Mouse (Mus musculus): ENCODE data around the gene Ext2.

Ext2 gene

DNA sequence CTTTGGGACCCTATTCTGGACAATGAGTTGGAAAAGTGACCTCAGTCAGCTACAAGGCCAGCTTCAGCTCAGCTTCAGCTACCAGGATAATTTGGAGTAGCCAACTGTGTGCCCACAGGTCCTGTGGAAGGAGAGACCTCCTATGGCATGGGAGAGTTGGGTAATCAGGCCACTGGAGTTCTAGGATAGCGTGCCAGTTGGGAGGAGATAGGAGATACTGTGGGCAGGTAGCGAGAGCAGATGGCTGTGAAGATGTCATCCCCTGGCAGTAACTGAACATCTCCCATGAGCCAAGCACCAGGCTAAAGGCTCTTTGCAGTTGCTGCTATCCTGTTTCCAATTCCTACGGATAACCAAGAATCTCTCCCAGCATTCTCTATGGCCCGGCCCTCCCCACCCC lies 187.8 kb downstream of the Ext2 start:
- DNase-seq (ENCODE audit: low read depth, low spot score): no peak

DNA sequence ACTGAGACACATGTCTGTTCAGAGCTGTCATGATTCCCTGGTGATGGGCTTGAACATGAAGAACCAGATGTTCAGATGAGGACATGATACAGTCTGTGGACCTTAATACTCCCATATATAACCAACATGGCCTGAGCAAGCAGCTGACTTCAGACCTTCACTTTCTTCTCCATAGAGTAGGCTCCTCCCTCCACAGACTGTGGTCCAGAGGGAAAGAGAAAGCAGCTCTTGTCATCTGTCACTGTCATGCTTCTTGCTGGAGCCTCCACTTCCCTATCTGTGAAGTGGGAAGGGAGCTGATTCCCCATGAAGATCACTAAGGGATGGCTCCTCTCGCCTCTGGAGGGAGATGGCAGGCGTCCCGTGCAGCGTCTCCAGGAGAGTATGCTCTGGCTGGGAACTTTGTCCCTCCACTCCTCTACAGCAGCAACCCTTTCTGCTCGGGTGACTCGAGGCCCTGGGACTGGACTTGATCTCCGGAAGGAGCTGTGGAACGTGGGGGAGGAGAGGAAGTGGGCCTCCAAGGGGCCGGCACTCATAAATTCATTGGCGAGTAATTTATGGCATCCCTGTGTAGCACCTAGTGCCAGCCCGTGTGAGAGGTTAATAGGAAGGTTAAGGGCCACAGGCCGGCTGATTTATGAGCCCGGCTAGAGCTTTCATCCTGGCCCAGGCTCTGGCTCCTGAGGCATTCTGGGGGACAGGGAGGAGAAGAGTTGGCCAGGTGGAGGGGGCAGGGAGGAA lies 197.5 kb downstream of the Ext2 start:
- DNase-seq (ENCODE audit: low read depth, low spot score): no peak

DNA sequence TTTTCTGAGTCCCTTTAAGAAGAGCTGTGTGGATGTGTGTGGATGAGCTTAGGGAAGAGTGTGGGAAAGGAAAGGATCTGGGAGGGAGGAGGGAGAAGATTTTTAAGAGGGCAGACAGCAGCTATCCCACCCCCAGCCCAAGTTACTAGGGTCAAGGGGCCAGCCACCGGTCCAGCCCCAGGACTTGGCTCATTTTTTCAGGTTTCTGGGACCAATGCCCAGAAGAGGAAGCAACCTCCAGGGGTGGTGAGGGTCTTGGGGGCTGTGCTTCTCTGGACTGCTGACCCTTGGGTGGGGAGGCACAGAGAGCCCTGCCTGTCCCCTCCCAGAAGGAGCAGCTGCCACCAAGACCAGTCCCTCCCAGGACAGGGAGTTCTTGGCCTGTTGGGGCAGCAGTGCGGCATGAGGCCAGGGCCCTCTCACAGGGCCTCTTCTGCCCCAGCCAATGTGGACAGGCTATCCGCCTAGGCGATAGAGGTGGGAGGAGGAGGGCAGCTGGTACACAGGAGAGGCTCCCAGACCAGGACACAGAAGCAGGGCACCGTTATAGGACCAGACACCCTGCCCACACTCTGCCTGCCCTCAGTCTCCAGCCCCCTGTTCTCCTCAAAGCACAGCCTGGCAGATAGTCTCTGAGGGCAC lies 203.0 kb downstream of the Ext2 start:
- no peak for DNase-seq (ENCODE audit: low read depth, low spot score)

DNA sequence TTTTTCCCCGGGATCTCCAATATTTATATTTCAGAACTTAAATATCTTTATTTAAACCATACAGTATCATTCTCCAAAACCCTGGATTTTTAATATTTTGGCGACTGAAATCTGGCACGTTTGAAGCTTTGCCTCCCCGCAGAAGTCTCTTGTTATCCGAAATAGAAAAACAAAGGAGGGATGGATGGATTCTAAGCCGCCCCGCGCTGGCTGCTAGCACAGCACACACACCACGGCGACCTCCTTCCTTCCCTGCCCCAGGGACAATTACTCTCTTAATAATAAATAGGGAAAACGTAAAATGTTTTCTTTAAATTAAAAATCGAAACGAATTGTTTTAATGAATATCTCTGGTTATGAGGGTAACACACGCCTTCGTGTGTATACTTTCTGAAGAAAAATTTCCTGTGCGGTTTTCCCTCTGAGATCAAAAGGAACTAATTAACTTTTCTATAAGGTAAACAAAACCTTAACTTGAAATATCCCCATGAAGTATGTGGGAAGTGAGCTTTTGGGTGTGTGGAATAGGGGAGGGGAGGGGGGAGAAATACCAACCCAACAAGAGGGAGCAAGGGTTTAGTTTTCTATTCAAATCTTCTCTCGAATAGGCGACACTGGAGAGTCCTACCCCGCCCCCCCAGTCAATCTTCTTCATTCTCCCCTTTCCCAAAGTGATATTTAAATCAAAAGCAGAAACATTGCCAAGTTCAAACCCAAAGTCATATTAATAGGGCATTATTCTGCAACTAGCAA lies 203.7 kb downstream of the Ext2 start:
- DNase-seq (ENCODE audit: low read depth, low spot score): no peak

DNA sequence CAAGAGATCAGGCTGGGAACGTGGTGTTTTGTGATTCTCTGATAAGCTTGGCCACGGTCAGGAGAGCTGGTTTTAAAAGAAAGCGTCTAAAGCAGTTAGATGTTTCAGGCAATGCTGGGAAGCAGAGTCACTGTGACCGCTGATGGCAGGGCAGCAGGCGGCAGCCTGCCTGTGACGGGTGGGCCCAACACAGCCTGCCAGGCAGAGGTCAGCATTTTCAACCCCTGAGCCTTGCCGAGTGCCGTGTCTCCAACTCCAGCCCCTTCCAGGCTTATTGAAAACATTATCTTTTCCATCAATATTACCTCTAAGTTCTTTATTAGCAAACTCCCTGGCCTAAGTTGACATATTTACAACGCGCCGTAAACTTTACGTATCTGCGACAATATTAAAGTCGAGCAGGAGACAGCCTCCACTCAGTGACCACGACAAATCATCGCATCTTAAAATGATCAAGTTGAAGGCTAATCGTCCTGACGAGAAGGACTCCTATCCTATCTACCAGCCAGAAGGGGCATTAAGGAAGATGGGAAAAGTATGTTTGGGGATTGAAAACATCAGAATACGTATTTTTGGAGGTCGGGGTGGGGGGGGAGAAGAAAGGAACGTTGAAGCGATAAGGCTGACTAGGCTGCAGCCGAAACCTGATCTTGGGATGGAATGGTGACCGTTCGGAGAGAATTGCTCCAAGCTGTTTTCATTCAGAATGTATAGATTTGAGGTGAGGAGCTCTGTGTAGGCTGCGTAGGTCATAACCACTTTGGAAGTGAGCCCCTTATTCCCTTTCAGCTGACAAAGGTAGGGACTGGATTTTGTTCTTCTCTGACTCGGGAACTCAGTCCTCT lies 206.3 kb downstream of the Ext2 start:
- DNase-seq (ENCODE audit: low read depth, low spot score): no peak

DNA sequence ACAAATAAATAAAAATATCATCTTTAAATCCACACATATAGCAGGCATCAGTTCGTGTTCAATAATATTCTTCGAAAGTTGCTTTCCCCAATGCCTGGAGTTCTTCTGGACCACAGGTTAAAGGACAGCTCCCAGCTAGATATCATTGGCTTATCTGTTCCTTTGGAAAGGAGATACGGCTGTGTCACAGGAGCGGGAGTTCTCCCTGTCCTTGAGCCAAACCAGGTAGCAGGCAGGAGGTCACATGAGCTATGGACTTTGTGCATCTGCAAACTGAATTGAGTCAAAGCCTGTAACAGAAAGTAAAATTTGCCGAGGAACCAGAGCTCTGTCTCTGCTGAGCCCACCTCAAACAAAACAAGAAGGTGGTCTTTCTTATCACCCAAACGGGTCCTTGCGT lies 209.3 kb downstream of the Ext2 start:
- DNase-seq (ENCODE audit: low read depth, low spot score): no peak

All from 3T3-L1 (cell line).